Mouse (Mus musculus) liver, embryonic 11.5 days (tissue): Measurements from ENCODE around the gene Lix1l. TPM values are rescaled to one million over a fixed set of nuclear protein-coding genes. Genes with fewer than 3 reads are reported as not detected.

Source experiments
- ATAC-seq: fragments of 200-750 bp; cut with Nextera tagmentation; replicated peaks from 2 replicates; pipeline ENCODE4 v1.8.0; 2017; ENCODE audit warnings: moderate number of reproducible peaks, mild to moderate bottlenecking, moderate TSS enrichment, moderate library complexity; ENCODE audit not compliant: low FRiP score
- DNase-seq: peaks from one replicate; pipeline ENCODE4 v3.0.0-alpha.2; 2017; ENCODE audit warnings: low spot score
- H3K27ac ChIP-seq: fragments of 300-500 bp; sonication (generic); 2 replicates; pipeline ENCODE4 v1.5.1; 2014; ENCODE audit warnings: mild to moderate bottlenecking, low read depth, low read length, control low read depth
- H3K27me3 ChIP-seq: fragments of 300-500 bp; sonication (generic); replicated peaks from 2 replicates; pipeline ENCODE4 v1.6.1; 2014; ENCODE audit warnings: low read length, mixed read lengths; ENCODE audit not compliant: control insufficient read depth, insufficient read depth
- H3K36me3 ChIP-seq: fragments of 300-500 bp; sonication (generic); 2 replicates; pipeline ENCODE4 v1.6.1; 2014; ENCODE audit warnings: mild to moderate bottlenecking, low read length, moderate library complexity, mixed read lengths; ENCODE audit not compliant: control insufficient read depth, insufficient read depth
- H3K4me1 ChIP-seq: fragments of 300-500 bp; sonication (generic); replicated peaks from 2 replicates; pipeline ENCODE4 v1.6.1; 2014; ENCODE audit warnings: low read length, mixed read lengths; ENCODE audit not compliant: control insufficient read depth, insufficient read depth
- H3K4me2 ChIP-seq: fragments of 300-500 bp; sonication (generic); 2 replicates; pipeline ENCODE4 v1.6.1; 2014; ENCODE audit warnings: mild to moderate bottlenecking, control low read depth, moderate library complexity
- H3K4me3 ChIP-seq: fragments of 300-500 bp; sonication (generic); 2 replicates; pipeline ENCODE4 v1.5.1; 2014; ENCODE audit warnings: low read depth, low read length, control low read depth
- H3K9ac ChIP-seq: fragments of 300-500 bp; sonication (generic); 2 replicates; pipeline ENCODE4 v1.6.1; 2014; ENCODE audit warnings: low read depth, low read length, control low read depth
- H3K9me3 ChIP-seq: fragments of 300-500 bp; sonication (generic); 2 replicates; pipeline ENCODE4 v1.6.1; 2016; ENCODE audit warnings: low read length, inconsistent platforms, mixed read lengths; ENCODE audit not compliant: control insufficient read depth
- WGBS: fragments of 180-500 bp; shearing (Covaris S2); extraction: QIAGEN DNeasy Blood & Tissue Kit; methylation state at CpG from one replicate; pipeline ENCODE4 v1.1.7; 2014; 5-methylcytosine and 5-hydroxymethylcytosine counted together
- polyA plus RNA-seq: library from polyadenylated mRNA; unstranded; fragments of >200 nt; fragmentation: Nextera tagmentation; extraction: Ambion mirVana; gene quantifications from 2 replicates; pipeline ENCODE4 v1.2.1, GENCODE M21; 2014

Gene Lix1l
- 2.6 and 3.1 TPM in 2 replicates for polyA plus RNA-seq

DNA sequence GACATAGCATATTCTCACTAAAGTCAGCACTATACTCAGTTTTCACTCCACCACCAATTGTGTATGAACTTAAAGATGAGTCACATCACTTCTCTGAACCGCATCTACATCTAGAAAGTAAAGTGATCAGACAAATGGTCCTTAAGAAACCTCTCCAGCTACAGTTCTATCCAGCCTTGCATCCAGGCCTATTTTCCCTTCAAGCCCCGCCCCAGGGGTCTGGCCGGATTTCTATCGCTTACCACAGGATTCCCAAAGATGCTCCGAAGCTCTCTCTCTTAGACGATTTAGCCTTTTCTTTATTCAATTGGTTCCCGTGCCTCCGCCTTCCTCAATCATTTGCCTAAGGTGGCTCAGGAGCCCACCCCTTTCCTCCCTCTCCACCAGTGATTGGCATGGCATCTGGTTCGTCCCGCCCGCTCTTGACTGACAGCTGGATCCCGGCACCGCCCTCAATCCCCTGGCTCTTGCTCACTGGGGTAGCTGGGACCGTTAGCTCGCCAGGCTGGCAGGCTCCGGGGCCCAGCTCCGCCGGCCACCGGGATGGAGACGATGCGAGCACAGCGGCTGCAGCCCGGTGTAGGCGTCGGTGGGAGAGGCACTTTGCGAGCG lies at the start of gene Lix1l:
Gene Lix1l, plus strand, starts transcription at position 511 of the 612 bp plus-strand sequence.
- Histone ChIP-seq H3K27me3 (peaks cover 40% of the 10 kb centered on the region), H3K4me3 (peak within 1 kb of the TSS; percentile 86)
- peak; percentile 95 for ATAC-seq

DNA sequence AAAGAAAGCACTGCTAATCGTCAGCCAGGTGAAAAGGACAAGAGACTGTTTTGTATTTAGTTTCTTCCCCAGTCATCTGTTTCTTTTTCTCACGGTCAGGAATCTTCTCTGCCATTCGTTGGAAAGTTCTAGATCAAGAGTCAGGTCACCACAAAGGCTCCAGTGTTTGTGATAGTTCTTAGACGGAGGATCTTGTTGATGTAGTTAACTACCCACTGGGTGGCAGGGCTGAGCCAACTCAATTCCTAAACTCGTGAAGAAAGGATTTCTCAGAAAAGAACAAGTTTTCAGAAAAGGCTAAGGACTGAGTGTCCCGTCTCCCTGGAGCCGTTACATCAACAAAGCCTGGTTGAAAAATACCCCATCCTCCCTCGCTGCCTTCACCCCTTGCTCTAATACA lies 49.7 kb upstream of the Lix1l start:
- Histone ChIP-seq H3K27me3 (0 out of 2 replicates have a peak, but pooled peaks cover 2% of the 10 kb centered on the region), H3K4me3 (no peak overlapping the region), H3K9me3 (no peaks in the 10 kb centered on the region), H3K27ac (no peak overlapping the region), H3K36me3 (no peaks in the 10 kb centered on the region), H3K4me1 (peaks cover 6% of the 10 kb centered on the region; the same call in 1 of the 2 replicates), H3K9ac (no peak overlapping the region), H3K4me2 (no peak overlapping the region; the same call in 1 of the 2 replicates)
- 20% methylated on average over 8 of the region's 8 CpGs for WGBS
- ATAC-seq: no peak
- DNase-seq: no peak

More for the DNA sequence above, at the start of gene Lix1l:
- Histone ChIP-seq H3K27ac (peak within 1 kb of the TSS; percentile 84), H3K36me3 (no peaks in the 10 kb centered on the region), H3K4me1 (peaks cover 30% of the 10 kb centered on the region), H3K9ac (peak within 1 kb of the TSS; percentile 71), H3K9me3 (no peaks in the 10 kb centered on the region), H3K4me2 (peak within 1 kb of the TSS; percentile 92)
- 3% methylated on average over 27 of the region's 27 CpGs for WGBS
- peak; percentile 89 for DNase-seq

DNA sequence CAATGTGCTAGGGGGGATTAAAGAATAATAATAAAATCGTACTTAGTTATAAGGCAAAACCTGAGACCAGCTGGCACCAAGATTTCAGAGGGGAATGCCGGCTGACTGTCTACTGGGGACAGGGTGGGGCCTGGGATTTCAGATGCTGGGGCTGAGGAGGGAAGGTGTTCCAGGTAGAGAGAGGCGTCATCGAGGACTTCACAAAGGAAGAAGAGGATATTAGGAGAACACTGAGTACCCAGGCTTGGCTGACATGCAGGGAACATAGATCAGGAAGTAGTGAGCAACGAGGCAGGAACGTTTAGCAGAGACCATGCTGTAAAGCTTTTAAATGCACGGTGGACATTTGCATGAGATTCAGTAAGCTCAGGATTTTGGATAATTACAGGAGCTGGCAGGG lies 49.1 kb upstream of the Lix1l start:
- 56% methylated on average over 7 of the region's 7 CpGs for WGBS
- 0 out of 2 replicates have a peak, but pooled peaks cover 2% of the 10 kb centered on the region for H3K27me3 ChIP-seq
- no peaks in the 10 kb centered on the region for H3K9me3 ChIP-seq
- H3K9ac ChIP-seq: no peak overlapping the region
- no peak overlapping the region for H3K4me3 ChIP-seq
- DNase-seq (no peak), ATAC-seq (no peak)
- H3K4me2 ChIP-seq: no peak overlapping the region
- peaks cover 11% of the 10 kb centered on the region for H3K4me1 ChIP-seq
- H3K27ac ChIP-seq: no peak overlapping the region
- H3K36me3 ChIP-seq: no peaks in the 10 kb centered on the region

DNA sequence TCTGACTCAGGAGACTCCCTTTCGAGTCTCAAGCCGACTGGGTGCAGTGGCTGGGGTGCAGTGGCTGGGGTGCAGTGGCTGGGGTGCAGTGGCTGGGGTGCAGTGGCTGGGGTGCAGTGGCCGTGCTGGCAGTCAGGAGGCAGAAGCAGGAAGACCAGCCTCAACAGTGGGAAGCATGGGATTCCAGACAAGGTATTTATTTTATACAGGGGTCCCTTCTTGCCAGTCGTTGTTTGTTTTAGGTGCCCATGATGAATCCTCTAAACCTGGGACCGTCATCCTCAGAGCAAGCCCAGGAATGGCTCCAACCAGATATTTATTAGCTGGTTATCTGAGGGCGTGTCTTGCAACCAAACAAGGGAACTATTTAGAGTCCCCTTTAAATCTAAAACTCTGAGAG lies 47.3 kb upstream of the Lix1l start:
- WGBS: 63% methylated on average over 6 of the region's 6 CpGs
- H3K4me2 ChIP-seq: no peak overlapping the region
- no peaks in the 10 kb centered on the region for H3K36me3 ChIP-seq
- peaks cover 13% of the 10 kb centered on the region for H3K4me1 ChIP-seq
- no peak for DNase-seq
- H3K27me3 ChIP-seq: 0 out of 2 replicates have a peak, but pooled peaks cover 2% of the 10 kb centered on the region
- no peak overlapping the region for H3K4me3 ChIP-seq
- H3K9ac ChIP-seq: no peak overlapping the region
- H3K27ac ChIP-seq: no peak overlapping the region
- no peak for ATAC-seq
- H3K9me3 ChIP-seq: no peaks in the 10 kb centered on the region

DNA sequence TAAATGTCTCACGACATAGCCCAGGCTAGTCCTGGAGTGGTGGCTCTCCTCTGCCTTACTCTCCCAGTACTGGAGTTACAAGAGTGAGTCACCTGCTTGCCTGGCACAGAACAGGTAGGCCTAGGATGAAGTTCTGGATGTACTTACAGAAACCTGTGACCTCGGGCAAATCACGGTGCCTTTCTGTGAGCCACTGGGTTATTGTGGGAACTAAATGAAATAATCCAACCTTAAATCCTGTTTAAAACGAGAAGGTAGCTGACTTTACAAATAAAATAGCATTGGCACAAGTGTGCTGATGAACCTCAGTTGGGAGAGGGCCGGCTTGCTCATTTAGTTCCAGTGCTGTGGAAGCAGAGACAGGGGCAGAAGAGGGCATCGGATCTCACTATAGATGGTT lies 46.7 kb upstream of the Lix1l start:
- Histone ChIP-seq H3K9me3 (no peaks in the 10 kb centered on the region), H3K4me3 (no peak overlapping the region), H3K9ac (no peak overlapping the region; the same call in 1 of the 2 replicates), H3K27ac (no peak overlapping the region), H3K4me2 (no peak overlapping the region), H3K27me3 (0 out of 2 replicates have a peak, but pooled peaks cover 2% of the 10 kb centered on the region), H3K4me1 (peaks cover 13% of the 10 kb centered on the region), H3K36me3 (no peaks in the 10 kb centered on the region)
- WGBS: 81% methylated on average over 6 of the region's 6 CpGs
- DNase-seq: no peak
- ATAC-seq: no peak

DNA sequence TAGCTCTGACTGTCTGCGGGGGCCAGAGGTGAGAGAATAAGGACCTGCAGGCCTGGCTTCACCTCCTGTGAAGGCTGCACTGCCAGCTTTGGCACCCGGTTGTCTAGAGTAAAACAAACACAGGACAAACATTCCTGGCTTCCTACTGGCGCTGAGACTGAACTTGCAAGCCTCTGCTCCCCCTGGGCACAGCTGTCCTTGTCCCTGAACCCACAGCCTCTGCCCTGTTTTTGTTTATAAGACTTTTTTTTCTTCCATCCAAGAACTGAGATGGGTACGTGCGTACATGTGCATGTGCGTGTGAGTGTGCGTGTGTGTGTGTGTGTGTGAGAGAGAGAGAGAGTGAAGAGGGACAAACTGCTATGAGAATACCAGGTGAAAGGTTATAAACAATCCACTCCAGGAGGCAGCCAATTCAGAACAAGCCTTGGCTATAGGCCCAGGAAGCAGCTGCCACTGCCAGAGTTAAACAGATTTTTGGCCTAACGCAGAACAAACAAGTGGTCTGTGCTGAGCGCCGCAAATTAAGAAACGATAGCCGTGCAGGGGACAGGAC lies 45.8 kb upstream of the Lix1l start:
- Histone ChIP-seq H3K9me3 (no peaks in the 10 kb centered on the region), H3K9ac (0 out of 2 replicates have a peak overlapping the region, but pooled peaks have one; percentile 30), H3K4me3 (no peak overlapping the region), H3K36me3 (peaks cover 7% of the 10 kb centered on the region), H3K27me3 (0 out of 2 replicates have a peak, but pooled peaks cover 2% of the 10 kb centered on the region), H3K27ac (peak overlapping the region; percentile 9; the same call in 1 of the 2 replicates), H3K4me2 (no peak overlapping the region), H3K4me1 (peaks cover 20% of the 10 kb centered on the region)
- DNase-seq (no peak), ATAC-seq (no peak)
- WGBS: 66% methylated on average over 12 of the region's 12 CpGs

DNA sequence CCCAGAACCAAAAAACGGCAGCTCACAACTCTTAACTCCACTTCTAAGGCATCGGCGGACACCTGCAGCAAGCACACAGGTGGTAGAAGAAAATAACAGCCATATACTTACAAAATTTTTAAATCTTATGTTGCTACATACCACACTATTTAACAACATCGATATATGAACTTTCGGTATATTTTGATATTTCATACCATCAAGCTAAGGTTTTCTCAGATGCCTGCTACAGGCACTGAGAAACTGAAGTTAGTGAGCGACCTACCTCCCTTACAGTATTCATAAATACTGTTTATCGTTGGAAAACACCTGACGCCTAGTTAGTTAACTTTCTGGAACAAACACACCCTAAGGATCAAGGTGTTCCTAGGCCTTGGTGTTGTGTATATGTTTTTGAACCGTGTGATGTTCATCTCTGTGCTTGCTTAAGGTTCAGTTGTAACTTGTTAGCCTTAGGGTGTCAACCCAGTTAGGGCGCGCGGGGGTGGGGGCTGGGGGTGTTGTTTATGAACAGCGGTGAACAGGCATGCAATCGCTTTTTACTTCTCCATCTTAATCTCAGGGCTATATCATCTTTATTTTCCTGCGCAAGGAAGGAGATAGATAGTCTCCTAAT lies 44.8 kb upstream of the Lix1l start:
- no peak overlapping the region; the same call in 1 of the 2 replicates for H3K27ac ChIP-seq
- H3K9ac ChIP-seq: peak overlapping the region; percentile 95
- H3K27me3 ChIP-seq: no peaks in the 10 kb centered on the region
- H3K4me2 ChIP-seq: peak overlapping the region; percentile 82
- ATAC-seq (no peak), DNase-seq (no peak)
- peaks cover 17% of the 10 kb centered on the region for H3K36me3 ChIP-seq
- WGBS: 71% methylated on average over 15 of the region's 15 CpGs
- H3K4me1 ChIP-seq: peaks cover 24% of the 10 kb centered on the region
- no peaks in the 10 kb centered on the region for H3K9me3 ChIP-seq
- H3K4me3 ChIP-seq: peak overlapping the region; percentile 82

DNA sequence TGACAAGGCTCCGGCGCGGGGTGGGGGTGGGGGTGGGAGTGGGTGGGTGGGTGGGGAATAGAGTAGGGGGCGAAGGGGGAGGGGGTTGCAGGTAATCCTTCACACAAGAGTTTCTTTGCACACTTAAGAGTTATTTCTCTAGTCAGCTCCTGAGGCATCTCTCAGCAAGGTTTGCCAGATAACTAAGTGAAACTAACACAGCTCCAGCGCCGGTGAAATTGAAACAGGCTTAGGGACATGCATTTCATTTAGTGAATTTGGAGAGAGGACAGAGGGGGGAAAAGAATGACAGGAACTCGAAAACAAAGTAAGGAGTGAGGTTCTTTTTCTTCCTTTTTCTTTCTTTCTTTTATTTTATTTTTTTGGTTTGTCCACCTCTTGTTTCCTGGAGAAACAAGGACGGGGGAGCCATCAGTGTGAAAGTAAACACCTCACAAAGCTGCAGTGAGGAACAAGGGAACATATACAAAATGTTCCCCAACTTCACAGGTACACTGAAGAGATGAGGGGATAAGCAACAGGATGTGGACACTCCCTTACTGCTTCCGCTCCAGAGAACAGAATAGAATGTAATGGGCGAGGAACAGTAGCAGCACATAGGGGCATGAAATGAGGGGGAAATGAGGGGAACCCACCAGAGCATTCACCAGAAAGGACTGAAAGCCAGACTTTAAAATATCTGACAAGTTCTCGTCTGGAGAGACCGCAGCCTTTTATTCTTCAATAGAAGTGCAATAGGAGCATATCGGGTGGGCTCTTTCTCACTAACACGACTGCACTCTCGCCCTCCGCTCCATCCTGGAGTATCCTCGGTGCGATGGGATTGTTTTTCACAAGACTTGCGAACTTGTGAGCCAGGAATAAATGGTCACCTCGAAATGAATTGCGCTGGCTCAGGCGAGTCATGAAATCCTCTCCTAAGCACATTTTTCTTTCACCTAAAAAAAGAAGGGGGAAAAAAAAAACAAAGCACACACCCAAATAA lies 44.0 kb upstream of the Lix1l start:
- no peak for ATAC-seq
- peak; percentile 56 for DNase-seq
- H3K4me3 ChIP-seq: peak overlapping the region; percentile 82
- peaks cover 20% of the 10 kb centered on the region for H3K36me3 ChIP-seq
- H3K9ac ChIP-seq: peak overlapping the region; percentile 95
- H3K27ac ChIP-seq: peak overlapping the region; percentile 84
- peaks cover 24% of the 10 kb centered on the region for H3K4me1 ChIP-seq
- H3K4me2 ChIP-seq: peak overlapping the region; percentile 82
- H3K27me3 ChIP-seq: no peaks in the 10 kb centered on the region
- no peaks in the 10 kb centered on the region for H3K9me3 ChIP-seq
- WGBS: 5% methylated on average over 22 of the region's 22 CpGs
